Mouse (Mus musculus): ENCODE data around the gene Setx.

GRCm38 (mm10) chr2:29196844-29197243, 72.9 kb downstream of the Setx start:
- TF ChIP-seq CTCF (IDR thresholded peaks at IDR 0.05 in 2 of 3, conservative IDR thresholded peaks at IDR 0.05 in 1 of 3; ENCODE audit: control insufficient read depth in 1 of 3, insufficient read depth in 1 of 3, low read depth in 2 of 3, low read length in 3 of 3, poor library complexity in 1 of 3, severe bottlenecking in 1 of 3) (no peak), NELFE (IDR thresholded peaks at IDR 0.05; ENCODE audit: low read depth, low read length) (no peak), MEF2A (IDR thresholded peaks at IDR 0.05; ENCODE audit: extremely low read depth, insufficient replicate concordance, low read depth, low read length, poor library complexity, severe bottlenecking) (no peak), HCFC1 (IDR thresholded peaks at IDR 0.05; ENCODE audit: low read depth, low read length) (no peak), BHLHE40 (IDR thresholded peaks at IDR 0.05; ENCODE audit: borderline replicate concordance, low read depth, low read length) (no peak), GATA1 (IDR thresholded peaks at IDR 0.05; ENCODE audit: low read depth, low read length) (no peak), TCF12 (IDR thresholded peaks at IDR 0.05; ENCODE audit: low read depth, low read length) (no peak), POLR2A (IDR thresholded peaks at IDR 0.05; ENCODE audit: control insufficient read depth in 1 of 2, insufficient read depth in 1 of 2, low read depth in 1 of 2, low read length in 2 of 2, poor library complexity in 1 of 2) (no peak), MYC (IDR thresholded peaks at IDR 0.05; ENCODE audit: low read depth, low read length) (no peak), MAFK (IDR thresholded peaks at IDR 0.05; ENCODE audit: borderline replicate concordance, low read depth, low read length) (no peak), E2F4 (IDR thresholded peaks at IDR 0.05; ENCODE audit: borderline replicate concordance, low read depth, low read length) (no peak), TBP (IDR thresholded peaks at IDR 0.05; ENCODE audit: low read depth, low read length) (no peak), EP300 (IDR thresholded peaks at IDR 0.05; ENCODE audit: low read depth in 1 of 2, low read length in 2 of 2) (no peak)
